Mouse (Mus musculus): ENCODE results near the gene Krtdap.
"Not testable (repeated sequence)": the region's sequence is repeated elsewhere in the genome, so short reads cannot be mapped to it uniquely, and the experiment has no call there.

Gene Krtdap

DNA sequence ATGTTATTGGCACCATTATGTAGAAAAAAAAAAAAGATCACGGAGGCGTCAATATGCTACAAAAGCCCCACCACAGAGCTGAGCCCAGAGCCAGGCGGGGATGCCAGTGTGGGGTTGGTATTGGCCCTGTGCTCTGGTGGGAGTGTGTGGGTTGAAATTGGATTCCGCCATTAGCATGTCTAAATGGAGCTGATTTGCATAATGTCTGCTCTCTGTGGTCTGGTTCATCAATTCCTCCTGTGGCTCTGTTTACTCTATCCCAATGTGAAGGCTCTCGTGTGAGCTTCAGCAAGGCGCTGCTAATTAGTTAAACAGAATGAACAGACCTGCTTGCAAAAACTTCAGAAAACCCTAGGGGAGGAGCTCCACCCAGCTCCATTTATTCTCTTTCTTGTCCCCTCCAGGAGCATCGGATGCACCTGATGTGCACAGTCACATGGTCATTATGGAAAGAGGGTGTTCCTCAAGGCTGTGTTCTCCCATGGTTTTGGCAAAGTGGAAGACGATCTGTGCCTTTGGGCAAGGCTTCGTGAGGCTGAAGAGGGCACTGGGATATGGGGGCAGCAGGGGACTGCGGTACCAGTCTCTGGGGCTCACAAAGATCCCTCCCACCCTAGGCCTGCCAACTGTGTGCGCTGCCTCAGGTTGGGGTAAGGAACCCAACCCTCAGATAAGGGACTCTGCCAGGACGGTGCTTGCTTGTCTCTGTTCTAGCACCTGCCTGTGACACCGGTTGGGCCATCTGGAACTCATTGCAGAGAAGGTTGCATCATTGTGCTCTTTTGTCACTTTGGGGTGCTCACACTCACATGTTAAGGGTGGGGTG lies 1.8 kb upstream of the Krtdap start:
- no peak for DNase-seq (ENCODE audit: low spot score in 2 of 2)

DNA sequence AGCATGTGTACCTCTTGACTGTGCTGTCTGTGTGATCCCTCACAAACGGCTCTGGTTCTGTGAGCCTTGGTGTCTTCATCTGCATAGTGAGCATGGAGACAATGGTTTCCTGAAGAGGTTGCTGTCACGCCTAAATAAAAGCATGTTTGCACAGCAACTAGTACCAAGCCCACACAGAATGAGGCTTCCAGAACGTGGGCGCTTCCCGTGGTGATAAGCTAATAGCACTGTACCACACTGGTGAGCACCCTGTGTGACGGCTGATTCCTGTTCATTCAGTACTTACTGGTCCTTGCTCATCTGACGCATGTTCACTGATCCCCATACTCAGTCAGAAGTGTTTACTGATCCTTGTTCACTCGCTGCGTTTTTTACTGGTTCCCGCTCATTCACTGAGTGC lies 2.4 kb downstream of the Krtdap start:
- no peak for DNase-seq (ENCODE audit: low spot score in 2 of 2)

DNA sequence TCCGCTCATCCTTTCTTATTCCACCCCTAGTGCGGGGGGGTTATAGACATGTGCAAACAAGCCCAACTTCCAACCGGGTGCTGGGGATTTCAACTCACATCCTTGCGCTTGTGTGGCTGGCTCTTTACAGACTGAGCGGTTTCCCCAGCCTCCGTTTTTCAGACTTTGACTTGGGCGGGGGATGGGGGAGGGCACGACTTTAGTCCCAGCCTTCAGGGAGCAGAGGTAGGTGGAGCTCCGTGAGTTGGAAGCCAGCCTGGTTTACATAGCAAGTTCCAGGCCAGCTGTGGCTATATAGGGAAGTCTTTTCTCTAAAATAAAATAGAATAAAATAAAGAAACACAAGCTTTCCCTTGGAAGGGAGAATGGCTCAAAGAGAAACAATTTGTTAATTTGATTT lies 4.2 kb downstream of the Krtdap start:
- no peak for DNase-seq (ENCODE audit: low spot score in 2 of 2)

DNA sequence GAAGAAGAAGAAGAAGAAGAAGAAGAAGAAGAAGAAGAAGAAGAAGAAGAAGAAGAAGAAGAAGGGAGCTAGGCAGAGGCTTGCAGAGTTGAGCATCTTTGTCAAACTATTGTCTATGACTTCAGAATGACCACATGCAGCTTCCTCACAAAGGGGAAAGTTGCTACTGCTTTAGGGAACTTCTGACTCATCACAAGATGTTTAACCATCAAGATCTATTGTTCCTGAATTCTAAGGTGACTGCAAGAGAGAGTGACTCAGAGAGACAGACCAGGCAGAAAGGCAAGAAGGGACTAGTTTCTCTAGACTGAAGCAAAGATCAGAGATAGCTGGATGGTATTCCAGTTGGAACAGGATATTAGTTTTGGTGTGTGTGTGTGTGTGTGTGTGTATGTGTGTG lies 7.2 kb downstream of the Krtdap start:
- no peak for DNase-seq (ENCODE audit: low spot score in 2 of 2)

DNA sequence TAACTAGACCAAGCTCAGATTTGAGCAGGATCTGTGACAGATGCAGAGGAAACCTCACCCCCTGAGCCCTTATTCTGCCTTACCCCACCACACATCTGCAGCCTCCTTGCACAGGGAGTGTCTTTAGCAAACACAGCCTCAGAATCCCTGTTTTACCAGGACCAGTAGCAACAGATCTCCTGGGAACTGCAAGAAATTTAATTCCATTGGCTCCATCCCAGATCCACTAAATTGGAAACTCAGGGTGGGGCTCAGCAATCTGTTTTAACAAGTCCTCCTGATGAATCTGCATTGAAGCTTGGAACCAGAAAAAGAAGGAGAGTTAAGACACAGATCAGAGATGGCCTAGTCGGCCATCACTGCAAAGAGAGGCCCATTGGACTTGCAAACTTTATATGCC lies 9.1 kb downstream of the Krtdap start:
- peak in 1 of 2 experiments; percentile 65 for DNase-seq (ENCODE audit: low spot score in 2 of 2)

DNA sequence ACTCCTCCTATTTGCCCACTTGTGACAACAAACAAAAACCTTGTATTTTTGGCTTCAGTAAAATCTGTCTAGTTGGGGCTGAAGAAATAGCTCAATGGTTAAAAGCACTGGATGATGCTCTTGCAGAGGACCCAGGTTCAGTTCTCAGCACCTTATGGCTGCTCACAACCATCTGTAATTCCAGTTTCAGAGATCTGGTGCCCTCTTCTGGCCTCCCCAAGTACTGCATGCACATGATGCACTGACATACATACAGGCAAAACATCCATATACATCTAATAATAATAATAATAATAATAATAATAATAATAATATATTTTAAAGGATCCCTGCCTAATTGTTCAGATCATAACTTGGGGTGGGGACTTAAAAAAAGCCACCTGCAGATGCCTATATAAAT lies 13.0 kb downstream of the Krtdap start:
- no peak for DNase-seq (ENCODE audit: low spot score in 2 of 2)

DNA sequence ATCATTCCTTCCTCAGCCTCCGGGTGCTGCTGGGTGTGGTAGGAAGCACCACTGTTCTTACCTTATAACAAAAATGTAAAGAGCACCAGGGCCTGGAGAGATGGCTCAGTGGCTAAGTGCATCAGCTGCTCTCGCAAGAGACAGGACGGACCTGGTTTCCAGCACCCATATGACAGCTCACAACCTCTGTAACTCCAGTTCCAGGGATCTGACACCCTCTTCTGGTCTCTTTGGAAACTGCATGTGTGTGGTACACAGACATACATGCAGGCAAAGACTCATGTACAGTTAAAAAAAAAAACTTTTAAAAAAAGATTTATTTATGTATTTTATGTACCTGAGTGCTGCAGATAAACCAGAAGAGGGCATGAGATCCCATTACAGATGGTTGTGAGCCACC lies 15.6 kb downstream of the Krtdap start:
- DNase-seq (ENCODE audit: low spot score in 2 of 2) = no peak

DNA sequence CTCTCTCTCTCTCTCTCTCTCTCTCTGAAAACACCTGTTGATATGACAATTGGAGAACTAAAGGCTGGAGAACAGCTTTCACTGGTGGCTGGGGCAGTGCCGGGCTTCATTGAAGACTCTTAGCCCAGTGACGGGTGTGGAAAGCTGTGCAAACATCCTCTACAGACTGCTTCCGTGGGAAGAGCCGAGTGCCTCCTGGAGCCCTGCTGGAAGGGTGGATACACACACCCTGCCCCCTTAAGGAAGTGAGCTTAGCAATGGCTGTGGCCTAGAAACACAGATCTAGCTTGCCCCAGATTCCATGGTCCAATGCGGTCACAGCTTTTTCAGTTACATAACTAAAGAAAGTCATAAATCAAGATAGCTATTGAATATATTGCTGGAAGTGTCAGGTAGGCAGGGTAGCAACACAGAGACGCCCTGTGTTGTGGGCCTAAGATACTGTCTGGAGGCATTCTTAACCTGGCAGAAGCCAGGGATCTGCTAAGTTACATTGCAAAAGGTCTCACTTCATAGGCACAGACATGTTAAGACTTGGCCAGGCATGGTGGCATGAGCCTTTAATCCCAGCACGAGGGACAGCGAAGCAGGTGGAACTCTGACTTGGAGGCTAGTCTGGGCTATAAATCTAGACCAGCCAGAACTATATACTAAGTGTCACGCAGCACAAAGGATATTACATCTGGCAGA lies 16.5 kb downstream of the Krtdap start:
- DNase-seq (ENCODE audit: low spot score in 2 of 2) = no peak

DNA sequence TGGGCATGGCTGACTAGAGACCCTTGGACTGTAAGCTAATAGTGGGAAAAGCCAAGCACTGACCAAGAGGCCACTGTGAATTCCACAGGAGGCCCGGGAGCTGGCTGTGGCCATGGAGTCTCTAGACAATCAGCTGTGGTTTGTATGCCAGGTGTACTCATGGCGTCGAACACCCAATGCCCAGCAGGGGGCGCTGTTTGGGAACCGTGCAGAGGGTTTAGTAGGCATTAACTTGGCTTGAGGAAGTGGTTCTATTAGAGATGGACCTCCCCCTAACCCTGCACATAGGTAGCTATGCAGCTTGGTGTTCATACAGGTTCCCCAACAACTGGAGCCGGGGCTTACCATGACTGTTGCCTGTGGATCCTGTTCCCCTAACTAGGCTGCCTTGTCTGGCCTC lies 18.2 kb downstream of the Krtdap start:
- DNase-seq (ENCODE audit: low spot score in 2 of 2) = no peak

DNA sequence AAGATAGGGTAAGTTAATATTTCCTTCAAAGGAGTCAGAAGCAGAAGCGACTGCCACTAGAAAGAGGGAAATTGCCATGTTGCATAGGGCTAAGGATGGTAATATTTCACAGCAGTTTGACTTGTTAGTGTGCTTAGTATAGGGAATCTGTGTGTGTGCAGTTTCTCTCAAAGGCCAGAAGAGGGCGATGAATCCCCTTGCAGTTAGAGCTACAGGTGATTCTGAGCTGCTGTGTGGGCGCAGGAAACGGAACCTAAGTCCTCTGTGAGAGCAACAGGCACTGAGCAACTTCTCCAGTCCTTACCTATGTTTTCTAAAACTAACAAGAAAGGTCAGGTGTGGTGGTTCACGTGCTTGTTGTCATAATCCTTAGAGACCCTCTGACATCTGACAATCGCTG lies 22.6 kb downstream of the Krtdap start:
- no peak for DNase-seq (ENCODE audit: low spot score in 2 of 2)

DNA sequence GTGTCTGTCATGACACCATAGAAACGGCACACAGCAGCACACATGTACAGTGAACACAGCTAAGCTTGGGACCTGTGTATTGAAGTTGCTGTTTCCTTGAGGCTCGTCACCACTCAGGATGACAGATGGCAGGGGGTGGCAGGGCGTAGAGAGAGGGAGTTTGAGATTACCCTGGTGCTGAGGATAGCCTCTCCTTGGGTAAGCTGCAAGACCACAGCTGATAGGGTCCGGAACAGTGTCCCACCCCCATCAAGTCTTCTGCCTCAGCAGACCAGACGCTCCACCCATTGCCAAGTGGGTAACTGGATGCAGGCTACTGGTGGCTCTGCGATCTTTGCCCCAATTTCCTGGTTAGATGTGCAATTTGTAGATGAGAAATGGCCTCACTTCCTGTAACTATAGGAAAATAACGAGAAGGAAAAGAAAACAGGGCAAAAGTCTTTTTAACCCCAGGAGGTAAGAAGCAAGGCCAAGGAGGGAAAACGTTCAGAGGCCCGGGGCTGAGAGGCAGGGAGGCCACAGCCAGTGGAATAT lies 24.1 kb downstream of the Krtdap start:
- no peak for DNase-seq (ENCODE audit: low spot score in 2 of 2)

DNA sequence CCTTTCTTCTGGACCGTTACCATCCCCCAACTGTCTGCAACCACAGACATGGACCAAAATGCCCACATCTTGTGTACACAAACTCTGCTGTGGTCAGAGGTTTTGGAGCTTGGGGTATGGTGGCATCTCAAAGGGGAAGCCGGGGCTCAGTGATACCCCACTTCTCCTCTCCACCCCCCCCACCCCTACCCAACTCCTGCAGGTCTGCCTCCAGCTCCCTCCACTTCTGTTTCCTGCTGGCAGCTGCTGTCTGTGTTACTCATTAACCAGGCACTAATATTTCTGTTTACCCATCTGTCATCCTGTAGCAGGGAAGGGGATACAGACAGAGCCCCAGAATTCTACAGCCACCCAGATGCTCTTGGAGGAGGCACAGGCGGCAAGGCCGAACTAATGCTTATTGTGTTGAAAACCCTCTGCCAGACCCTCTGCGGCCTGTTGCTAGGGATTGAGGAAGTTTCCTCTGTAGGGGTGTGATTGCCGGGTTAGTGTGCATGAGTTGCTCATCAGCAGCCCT lies 24.7 kb downstream of the Krtdap start:
- no peak for DNase-seq (ENCODE audit: low spot score in 2 of 2)

DNA sequence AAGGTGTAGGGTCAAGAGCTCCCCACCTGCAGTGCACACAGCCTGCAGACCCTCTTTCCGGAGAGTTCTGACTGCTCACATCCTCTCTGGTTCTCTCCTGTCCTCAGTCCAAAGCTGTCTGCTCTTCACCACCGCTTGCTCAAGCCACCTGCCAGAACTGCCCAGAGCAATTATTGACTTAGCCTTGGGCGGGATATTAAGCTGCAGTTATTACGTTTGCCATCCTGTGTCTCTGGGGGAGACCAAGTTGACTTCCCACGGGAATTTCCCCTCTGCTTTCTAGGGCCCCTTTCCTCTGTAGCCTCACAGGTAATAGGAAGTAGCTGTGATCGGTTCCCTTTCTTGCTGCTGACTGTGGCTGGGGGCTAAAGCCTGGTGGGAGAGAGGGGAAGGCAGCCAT lies 32.4 kb downstream of the Krtdap start:
- DNase-seq (ENCODE audit: low spot score in 2 of 2) = no peak

DNA sequence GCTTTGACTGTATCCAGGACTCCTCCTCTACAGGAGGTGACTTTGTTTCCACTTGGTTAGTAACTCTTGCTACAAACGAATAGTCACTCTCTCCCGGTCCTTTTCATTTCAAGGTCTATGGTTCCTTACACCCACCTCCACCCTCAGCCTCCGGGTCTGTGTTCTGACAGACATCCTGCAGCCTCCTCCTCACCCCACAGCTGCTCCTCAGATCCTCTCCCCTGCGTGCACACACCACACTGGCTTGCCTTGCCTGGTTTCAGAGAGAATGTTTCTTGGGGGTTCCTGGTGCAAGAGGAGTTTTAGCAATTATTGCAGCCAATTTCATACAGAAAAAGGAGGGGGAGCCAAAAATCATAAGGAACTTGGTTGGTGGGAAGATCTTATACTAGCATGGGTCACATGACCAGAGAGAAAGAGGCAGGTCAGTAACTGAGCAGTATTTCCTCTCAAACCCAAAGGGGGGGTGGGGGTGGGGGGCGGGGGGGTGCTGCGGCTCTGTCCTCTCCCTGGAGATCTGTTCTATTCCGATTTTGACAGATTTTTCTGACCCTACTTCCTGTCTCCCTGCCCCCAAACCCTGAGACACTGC lies 33.3 kb downstream of the Krtdap start:
- no peak for DNase-seq (ENCODE audit: low spot score in 2 of 2)

DNA sequence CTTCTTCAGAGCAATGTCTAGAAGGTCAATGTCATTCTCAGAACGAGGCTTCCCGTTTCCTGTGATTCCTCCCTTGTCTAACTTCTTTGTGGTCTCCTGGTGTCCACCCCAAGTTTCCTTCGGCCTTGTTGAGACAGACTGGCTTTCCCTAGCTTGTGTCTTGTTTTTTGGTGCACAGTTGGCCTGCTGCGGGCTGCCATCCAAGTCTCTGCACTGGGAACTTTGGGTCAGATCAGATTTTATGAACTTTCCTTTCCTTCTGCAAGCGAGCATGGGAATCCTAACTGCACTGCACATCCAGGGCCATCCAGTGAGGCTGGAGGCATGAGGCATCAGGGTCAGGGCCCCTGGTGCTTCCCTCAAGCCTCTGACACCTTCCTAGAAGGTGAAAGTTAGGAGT lies 33.8 kb downstream of the Krtdap start:
- DNase-seq (ENCODE audit: low spot score in 2 of 2) = no peak

DNA sequence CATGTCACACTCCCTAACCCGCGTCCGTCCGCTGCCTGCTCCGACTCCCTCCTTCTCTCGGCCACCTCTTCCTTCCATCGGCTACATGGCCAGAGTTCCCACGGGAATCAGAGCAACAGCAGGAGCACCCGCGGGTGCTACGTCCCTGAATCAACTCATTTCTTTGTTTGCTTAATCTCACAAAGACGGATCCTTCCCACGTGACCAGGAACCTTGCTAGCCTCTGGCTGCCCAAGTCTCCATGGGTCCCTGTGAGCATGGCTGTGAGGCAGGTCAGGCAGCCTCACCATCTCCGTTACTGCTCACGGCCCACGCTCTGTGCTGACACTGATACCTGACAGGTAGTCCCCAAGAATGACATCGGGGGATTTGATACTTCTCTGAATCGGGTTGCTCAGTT lies 36.0 kb downstream of the Krtdap start, which contains the start of gene Ffar2:
TSS of gene Ffar2 (minus strand) at position 101 of the 400 bp plus-strand sequence.
- no peak for DNase-seq (ENCODE audit: low spot score in 2 of 2)

DNA sequence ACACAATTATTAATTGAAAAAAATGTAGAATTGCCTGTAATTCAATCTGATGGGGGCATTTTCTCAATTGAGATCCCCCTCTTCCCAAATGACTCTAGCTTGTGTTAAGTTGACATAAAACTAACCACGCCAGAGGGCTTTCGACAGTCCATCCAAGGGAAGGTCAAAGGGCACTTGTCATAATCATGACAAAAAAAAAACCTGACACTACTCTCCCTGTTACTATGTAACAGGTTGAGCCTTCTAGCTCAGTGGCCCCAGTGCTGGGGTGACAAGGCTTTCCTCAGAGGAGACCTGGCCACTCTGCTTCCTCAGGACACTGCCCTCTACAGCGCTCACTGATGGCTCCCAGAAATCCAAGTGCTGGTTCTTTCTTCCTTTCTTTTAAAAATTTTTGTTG lies 36.6 kb downstream of the Krtdap start:
- DNase-seq (ENCODE audit: low spot score in 2 of 2) = no peak

DNA sequence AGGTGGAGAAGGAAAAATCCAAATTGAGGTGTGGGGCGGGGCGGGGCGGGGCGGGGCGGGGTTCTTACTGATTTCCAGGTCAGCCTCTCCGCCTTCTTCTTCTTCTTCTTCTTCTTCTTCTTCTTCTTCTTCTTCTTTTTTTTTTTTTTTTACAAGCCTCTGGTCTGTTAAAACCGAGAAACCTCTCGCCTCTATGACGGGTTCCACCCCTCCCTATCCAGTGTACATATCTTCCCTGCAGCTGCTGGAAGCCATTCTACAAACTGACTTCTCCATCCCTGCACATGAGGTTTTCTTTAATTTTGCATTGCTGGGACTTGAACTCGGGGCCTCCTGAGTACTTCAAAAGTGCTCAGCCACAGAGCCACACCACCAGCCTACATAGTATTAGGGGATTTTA lies 39.0 kb downstream of the Krtdap start:
- no peak for DNase-seq (ENCODE audit: low spot score in 2 of 2)

DNA sequence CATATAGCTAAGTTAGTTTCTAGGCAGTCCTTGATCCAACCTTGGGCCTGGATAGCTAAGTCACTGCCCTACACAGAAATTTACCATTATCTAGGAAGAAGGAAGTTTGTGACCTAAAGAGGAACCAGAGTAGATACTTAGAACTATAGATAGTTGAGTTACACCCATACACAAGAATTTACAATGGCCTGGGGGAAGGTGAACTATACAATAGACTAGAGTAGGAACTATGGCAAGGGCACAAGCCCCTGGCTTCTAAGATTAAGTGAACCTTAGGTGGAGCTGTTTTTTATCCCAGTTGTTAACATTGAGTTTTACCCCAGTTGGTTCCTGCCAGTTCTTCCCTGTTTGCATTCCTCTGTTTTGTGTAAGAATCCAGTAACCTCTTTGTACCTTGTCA lies 41.2 kb downstream of the Krtdap start:
- DNase-seq (ENCODE audit: low spot score in 2 of 2) = not testable (repeated sequence)

DNA sequence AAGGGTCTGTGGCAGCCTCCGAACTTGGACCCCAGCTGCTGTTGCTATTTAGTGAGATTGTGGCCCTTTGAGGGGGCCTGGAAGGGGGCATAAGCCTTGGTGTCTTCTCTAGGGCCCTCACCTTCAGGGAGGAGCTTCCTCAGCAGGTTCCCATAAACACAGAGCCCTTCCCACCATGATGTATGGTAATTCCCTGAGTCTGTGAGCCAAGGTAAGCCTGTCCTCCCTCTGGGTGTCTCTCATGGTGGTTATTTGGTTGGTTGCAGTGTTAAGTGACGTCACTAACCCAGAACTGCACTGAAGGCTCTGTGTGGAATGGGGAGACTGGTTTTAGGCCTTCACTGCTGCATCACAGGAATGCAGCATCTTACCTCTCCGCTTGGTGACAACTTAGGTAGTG lies 41.7 kb downstream of the Krtdap start:
- no peak for DNase-seq (ENCODE audit: low spot score in 2 of 2)

DNA sequence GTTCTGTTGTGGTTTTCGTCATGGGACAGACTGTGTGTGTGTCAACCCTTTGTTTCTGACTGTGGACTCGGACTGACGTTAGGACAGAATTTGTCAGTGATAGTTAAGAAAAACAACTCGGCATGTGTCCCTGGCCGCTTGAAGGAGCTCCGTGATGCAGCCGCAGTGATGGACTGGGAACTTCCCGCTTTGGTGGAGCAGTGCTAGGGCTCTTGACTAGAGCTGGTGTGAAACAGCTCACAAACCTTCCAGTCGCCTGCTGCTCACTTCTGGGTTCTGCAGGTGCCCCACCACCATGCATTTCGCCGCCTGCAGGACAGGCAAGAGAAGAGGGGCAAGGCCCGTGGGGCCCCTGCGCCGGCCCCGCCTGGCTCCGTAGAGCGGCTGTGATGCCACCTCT lies 44.6 kb downstream of the Krtdap start:
- DNase-seq (ENCODE audit: low spot score in 2 of 2) = no peak

DNA sequence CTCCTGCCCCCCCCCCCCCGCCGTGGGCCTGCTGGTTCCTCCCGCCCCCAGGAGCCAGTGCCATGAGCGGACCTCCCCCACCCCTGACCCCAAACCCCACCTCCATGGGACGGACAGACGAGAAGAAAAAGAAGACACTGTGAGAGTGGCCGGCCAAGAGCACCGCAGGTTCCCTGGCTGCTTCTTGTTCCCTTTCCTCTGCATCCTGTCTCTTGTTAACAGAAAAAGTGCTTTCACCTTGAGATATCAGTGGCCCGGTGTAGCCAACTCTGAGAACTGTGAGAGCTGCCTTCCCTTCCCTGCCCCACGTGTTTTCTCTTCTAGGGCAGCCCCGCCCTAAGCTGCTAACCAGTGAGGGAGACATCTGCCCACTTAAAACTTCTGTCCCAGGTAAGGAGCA lies 45.0 kb downstream of the Krtdap start:
- DNase-seq (ENCODE audit: low spot score in 2 of 2) = not testable (repeated sequence)

DNA sequence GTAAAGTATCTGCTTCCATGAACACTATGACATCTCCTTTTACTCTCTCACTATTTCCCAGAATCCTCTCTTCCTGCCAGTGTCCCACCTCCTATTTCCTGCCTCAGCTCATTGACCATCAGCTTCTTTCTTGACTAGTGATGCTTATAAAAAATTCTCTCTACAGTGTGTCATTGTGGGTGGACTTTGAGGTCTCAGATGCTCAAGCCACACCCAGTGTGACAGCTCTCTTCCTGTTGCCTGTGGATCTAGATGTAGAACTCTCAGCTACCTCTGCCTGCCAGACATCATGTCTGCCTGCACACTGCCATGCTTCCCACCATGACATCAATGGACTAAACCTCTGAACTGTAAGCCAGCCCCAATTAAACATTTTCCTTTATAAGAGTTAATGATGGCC lies 49.6 kb downstream of the Krtdap start:
- no peak for DNase-seq (ENCODE audit: low spot score in 2 of 2)

All from frontal cortex, postnatal 36 days (tissue).